Mouse (Mus musculus) monocyte, adult 5-6 weeks (primary cell): ENCODE data around the gene Itgb7. TPM values are rescaled to one million over a fixed set of nuclear protein-coding genes. Genes with fewer than 3 reads are reported as not detected.

Experiments
- ATAC-seq: fragments of 153-309, 156-312 bp; replicated peaks from 2 replicates; pipeline ENCODE4 v1.8.0; 2017; ENCODE audit warnings: mild to moderate bottlenecking; ENCODE audit not compliant: low TSS enrichment, insufficient number of reproducible peaks, severe bottlenecking, poor library complexity, low FRiP score
- total RNA-seq: library from RNA; stranded (forward); fragments of 200-1000, 200-491, 200-594 nt; gene quantifications from 3 replicates; pipeline ENCODE4 v1.2.3, GENCODE M21; 2017

The Itgb7 gene
- total RNA-seq, 1 experiment from 2014 or later: 618 TPM

GRCm38 (mm10) chr15:102250521-102250920, 18.8 kb upstream of the Itgb7 start:
- ATAC-seq: no peak

- no peak for ATAC-seq
Measured at GRCm38 (mm10) chr15:102249967-102250366, 18.2 kb upstream of the Itgb7 start.

GRCm38 (mm10) chr15:102249251-102249691, 17.5 kb upstream of the Itgb7 start:
- no peak for ATAC-seq

DNA sequence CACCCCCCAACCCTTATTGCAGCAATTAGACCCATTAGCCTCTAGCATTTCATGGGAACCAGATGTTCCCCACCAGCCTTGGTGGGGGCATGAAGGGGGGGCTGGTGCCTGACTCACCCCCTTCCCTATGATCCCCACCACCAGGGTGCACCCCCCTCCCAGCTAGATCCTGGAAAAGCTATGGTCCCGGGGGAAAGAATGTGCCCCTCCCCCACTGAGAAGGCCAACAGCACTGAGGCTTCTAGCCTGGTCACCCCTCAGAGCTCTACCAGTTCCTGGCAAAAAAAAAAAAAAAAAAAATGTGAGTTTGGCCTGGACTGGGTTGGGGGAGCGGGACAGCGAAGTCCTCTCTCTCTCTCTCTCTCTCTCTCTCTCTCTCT, 17.1 kb upstream of the Itgb7 start:
- no peak for ATAC-seq

DNA sequence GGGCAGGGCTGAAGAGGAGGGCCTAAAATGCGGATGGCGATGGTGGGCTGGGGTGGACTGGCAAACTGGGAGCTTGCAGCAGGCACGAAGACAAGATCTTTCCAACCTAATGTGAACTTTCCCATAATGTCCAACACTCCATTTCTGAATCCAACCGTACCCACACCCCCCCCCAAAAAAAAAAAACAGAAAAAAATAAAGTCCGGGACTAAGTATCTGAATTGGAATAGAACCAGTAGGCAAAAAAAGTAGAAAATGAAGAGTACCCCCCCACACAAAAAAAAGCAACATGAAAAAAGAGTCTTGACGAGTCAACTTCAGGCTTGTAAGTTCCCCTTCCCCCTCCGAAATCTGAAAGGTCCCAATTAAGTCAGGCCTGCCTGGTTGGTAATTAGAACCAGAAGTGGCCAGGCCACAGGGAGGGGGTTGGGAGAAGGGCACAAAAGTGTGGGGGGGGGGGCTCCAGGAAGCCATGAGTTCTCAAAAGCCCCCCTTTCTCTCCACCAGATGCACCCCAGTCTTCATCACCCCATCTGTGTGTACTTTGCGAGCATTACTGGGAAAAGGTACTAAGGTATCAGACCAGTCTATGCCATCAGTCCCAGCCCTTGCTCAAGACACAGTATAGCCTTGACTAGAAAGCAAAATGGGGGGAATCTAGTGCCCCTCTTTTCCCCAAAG, 16.5 kb upstream of the Itgb7 start:
- ATAC-seq: no peak

GRCm38 (mm10) chr15:102247252-102248130, 15.7 kb upstream of the Itgb7 start:
- peak; percentile 32; the same call in 1 of the 2 replicates for ATAC-seq

DNA sequence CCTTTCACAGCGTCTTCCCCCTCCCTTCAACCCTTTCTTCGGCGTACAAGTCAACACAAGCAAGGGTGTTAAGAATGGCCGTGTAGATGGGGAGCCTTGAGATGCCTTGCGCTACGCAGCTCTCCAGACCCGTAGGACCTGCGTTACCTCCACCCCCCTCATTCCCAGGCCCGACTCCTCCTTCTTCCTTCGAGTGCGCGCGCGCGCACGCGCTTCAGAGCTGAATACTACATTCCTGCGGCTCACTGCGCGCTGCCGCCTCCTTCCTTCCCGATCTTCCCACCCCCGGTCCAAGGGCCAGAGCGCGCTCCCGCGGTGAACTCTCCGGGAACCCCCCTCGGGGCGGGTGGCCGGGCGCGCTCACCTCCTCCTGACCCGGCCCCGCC, 15.1 kb upstream of the Itgb7 start:
- ATAC-seq: peak; percentile 12; the same call in 1 of the 2 replicates

DNA sequence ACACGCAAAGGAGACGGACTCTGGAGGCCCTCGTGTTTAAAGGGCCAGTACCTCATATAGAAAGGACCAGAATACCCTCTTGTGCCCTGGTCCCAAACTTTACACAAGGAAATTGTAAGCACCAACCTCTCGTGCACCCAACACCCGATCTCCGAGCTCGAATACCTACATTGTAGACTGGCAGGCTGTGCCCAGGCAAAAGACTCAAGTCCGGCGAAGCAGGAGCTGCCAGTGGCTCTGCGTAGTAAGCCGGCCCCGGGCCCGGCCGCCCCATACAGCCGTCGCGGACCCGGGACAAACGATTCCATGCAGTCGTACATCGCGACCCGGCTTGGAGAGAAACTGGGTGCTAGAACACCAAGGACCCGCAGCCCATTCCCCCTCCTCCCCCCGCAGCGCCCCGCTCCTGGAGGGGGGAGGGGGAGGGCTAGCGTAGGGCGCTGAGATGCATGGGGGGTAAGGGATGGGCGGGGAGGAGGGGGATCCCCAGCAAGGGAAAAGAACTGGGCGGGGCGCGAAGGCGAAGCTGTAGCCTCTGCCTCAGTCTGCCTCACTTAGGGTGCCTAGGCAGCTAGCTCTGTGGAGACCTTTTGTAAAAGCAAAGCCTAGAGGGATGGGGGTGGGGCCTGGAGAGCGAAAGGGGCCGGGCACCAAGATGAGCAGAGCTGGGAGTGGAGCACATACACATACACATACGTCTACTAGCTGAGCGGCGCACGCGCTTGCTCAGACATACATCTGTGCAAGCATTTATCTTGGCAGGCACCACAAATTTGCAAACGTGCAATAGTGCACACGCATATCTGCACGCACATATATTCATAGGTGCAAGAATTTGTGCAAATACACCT, 14.4 kb upstream of the Itgb7 start:
- peak; percentile 52 for ATAC-seq

DNA sequence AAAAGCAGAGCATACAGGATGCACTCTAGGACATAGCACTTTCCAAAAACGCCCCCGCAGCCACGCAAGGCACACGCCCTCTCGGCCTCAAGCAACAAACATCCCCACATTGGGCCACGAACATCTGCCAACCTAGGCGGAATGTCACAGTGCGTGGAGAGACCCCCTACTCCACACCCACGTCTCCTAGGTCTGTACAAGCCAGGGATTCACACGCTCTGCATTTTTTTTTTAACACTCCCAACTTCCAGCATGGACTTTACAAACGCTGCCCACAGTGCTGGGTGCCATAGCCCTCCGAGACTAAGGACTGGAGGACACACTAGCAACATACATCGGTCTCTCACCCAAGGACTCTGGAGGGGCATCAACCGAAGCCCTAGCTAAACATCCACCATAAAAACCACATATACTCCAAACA, 13.7 kb upstream of the Itgb7 start:
- ATAC-seq: no peak

DNA sequence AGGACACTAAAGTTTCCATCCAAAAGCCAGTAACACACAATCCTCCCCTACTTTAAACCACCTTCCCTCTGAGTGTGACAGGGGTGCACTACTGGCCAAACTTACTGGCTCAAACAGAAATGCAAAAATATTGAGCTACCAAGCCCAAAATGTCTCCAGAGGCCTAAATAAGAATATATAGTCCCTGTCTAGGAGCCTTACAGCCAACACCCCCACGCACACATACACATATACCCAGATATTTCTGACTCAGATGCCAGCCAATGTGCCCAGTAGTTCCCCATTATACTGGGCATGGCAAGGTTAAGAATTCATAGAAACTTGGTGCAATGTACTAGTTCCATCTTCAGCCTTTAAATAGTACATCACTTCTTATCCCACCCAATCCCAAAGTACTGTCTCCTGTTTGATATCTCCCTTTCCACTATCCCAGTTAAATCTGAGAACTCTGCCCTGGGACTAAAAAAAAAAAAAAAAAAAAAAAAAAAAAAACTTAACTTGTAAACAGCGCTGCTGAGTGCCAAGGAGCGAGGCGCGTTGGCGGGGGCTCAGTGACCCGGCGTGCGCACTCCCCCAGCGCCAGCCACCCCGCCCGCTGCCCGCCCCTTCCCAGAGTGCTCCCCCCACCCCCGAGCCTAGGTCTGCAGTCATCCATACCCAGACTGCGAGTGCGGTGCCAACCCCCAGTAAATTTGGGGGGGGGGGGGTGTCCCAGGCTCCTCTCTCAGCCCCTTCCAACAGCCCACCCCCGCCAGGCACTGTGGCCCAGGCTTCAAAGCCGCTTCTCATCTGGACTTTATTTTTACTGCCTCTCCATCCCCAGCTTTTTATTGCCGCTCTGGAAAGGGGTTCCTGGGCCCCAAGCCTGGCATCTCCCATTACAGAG, 12.8 kb upstream of the Itgb7 start:
- ATAC-seq: no peak

DNA sequence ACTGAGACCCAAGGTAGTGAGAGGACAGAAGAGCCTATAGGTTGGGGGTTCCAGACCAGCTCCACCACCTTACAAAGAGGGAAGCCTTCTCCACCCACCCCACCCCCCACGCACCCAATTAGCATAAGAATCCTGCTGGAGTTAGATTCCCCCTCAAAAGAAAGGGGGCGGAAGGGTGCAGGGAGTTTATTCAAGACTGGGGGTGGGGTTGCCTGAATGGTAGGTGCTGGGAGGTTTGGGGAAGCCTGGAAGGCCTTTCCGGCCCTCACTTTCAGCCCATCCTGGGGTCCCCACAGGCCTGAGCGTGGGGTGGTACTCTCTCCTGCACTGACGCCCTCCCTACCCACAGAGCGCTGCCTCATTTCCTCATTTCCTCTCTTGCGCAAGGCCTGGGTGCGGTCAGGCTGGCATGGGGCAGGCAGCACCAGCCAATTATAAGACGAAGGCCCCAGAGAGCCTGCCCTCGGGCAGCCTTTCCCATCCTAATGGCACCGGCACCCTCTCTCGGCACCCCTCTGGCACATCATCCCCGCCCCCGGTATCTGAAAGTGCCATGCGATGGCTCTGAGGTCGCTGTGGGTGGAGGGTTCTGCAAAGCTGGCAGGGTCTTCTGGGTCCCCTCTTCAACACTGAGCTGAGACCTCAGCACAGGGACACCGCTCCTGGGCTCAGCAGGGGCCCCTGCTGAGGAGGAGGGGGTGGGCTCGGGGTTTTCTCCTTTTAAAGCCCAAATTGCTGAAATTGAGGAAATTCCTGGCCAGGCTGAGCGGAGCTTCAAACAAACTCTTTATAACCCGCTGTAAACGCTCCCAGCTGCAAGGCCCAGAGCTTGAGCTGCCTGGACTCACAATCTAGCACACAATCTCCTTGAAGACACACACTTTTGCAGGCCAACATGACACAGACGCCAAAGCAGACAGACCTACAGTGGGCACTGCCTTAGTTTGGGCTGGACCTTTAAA, 11.8 kb upstream of the Itgb7 start:
- ATAC-seq: peak; percentile 76

GRCm38 (mm10) chr15:102242404-102243228, 10.9 kb upstream of the Itgb7 start:
- ATAC-seq: no peak

GRCm38 (mm10) chr15:102240607-102241006, 8.9 kb upstream of the Itgb7 start:
- no peak for ATAC-seq

GRCm38 (mm10) chr15:102239851-102240250, 8.1 kb upstream of the Itgb7 start:
- no peak for ATAC-seq

DNA sequence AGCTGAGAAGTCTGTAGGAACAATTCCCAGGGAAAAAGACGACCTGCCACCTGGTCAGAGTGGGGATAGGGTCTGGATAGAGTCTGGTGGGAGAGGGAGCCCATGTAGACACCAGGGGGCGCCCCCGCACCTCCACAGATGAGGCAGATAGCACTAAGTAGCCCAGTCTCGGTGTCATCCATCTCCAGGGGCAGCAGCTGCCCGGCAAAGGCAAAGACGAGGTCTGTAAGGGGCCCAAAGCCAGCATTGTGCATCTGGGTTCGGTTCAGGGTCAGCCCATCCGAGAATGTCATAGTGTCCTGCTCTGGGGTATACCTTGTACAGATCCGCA, 7.5 kb upstream of the Itgb7 start:
- 0 out of 2 replicates have a peak, but pooled peaks have one; percentile 56 for ATAC-seq

GRCm38 (mm10) chr15:102238543-102239259, 7.0 kb upstream of the Itgb7 start:
- ATAC-seq: no peak
